Mouse (Mus musculus) adrenal gland, adult 2 months (tissue): Measurements from ENCODE around the gene Ston1. TPM values are rescaled to one million over a fixed set of nuclear protein-coding genes. Genes with fewer than 3 reads are reported as not detected.

Experiments
- DNase-seq: peaks from one replicate; pipeline ENCODE4 v3.0.0; 2021
- polyA plus RNA-seq: library from polyadenylated mRNA; depleted of rRNA; stranded (reverse); fragments of >200 nt; gene quantifications from 2 replicates; pipeline ENCODE4 v1.2.3, GENCODE M21; 2012
- total RNA-seq, 2 experiments: library from RNA; stranded (reverse); gene quantifications; 2 replicates each; pipeline ENCODE4 v1.2.3; 2021

Ston1 gene
- total and polyA plus RNA-seq, 3 experiments: 13.6 to 46.7 (median 39.0) TPM

DNA sequence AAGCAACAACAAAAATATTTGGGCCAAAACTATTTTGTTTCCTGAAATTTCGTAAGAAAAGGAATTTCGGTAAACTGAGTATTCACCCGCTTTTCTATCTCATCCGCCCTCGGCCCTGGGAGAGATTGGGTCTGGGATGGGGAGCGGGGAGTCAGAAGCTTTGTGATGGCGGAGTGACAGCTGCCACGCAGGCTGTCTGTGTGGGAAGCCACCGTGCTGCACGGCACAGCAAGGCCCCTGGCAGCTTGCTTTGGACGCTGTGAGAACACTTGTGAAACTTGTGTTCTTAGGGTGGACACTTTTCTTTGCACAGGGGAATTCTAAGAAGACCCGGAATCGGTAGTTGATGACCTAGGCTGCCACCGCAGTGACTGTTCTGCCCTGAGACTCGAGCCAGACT, 10.1 kb upstream of the Ston1 start:
- no peak for DNase-seq

DNA sequence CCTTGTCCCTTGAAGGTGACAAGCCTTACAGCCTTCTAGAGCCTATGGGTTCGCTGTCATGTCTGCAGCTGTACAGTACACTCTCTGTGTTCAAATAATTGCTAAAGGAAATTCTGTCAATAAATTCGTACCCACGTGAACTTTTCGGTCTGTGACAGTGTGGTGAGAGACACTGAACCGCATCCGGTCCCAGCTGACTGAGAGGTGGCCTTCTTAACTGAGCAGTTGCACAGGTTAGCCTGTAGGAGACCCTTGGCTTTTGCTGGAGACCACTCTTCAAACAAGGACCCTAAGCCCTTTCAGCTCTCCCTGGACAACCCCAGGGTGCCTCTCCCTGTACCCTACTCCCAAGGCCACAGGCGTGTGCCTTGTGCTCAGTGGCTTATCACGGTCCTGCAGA, 9.3 kb upstream of the Ston1 start:
- DNase-seq: no peak

- DNase-seq: no peak
Measured at GRCm38 (mm10) chr17:88590251-88590650, 7.2 kb upstream of the Ston1 start.

GRCm38 (mm10) chr17:88595071-88595470, 2.4 kb upstream of the Ston1 start:
- DNase-seq: no peak

- no peak for DNase-seq
Measured at GRCm38 (mm10) chr17:88596068-88596467, 1.4 kb upstream of the Ston1 start.

DNA sequence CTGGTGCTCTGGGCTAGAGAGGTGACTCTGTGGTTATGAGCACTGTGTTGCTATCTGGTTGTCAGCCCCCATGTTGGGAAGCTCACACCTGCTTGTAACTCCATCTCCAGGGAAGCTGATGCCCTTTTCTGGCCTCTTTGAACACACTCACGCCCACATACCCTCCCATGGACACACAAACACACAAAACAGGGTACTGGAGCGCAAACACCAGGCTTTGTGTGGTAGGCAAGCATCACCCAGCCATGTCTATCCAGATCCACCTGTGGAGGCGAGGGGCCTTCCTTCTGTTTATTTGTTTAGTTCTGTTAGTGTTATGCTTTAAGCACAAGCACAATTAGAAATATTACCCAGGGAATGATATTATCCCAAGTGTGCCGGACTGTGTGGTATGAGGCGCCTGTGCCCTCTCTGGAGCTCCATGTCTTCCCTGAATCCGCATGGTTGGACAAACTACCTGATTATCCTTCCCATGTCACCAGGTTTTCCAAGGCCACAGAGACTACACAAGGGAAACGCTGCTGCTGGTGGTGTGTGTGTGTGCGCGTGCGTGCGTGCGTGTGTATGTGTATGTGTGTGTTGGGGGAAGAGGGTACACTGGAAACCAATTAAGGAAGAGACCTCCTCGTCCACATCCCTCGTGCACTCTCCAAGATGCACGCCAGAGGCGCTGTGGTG, 801 bp upstream of the Ston1 start:
- no peak for DNase-seq

- no peak for DNase-seq
Measured at GRCm38 (mm10) chr17:88598056-88598420, 554 bp downstream of the Ston1 start.

DNA sequence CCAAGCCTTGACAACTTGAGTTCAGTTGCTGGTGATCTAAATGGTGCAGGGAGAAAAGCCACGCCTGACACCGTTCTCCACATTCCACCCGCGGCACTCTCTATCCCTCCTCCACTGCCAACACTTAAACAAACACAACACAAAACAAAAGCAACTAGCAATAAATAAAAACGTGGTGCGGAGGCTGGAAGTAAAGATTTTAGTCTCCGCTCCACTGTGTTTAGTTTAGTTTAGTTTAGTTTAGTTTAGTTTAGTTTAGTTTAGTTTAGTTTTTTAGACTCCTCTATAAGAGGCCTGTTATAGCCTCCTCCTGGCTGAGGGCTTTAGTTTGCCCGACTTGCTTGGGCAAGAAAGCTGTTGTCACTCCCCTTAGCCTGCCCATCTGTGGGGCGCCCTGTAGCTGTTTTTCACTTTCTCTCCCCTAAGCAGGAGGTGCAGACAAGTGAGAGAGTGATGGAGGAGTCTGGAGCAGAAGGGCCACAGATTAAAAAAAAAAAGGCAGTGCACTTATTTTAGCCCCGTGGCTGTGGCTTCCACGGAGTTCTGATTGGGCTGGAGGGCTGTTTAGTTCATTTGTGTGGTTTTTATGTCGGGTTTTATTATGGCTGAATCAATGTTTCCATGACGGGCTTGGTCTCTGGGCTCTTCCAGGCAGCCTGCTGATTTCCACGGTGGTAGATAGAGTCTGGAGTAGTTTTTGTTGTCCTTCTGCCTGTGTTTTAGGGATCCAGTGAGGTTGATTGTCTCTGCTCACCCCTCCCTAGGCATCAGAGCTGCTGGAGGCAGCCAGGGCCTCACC, 1.3 kb downstream of the Ston1 start:
- peak; percentile 13 for DNase-seq

DNA sequence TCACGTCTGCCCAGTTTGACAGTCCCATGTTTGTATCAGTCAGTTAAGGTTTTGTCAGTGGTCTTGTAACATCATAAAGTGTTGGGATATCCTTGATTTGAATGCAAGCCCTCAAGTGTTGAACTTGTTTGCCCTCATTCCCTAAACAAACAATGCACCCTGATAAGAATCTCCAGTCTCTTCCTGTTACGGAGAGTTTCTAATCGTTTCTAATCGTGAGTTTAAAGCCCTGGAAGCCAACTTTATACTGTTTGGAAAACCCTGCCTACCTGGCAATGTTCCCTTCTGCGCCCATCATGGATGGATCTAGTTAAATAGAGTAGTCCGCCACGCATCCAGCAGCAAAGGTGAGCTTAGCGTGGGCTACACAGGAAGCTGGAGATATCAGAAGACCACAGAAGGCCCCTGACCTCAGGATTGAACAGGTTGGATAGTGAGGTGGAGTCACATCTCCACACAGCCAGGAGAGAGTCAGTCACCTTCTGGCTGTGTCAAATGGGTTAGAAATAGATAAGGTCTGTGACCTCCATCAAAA, 3.1 kb downstream of the Ston1 start:
- no peak for DNase-seq

DNA sequence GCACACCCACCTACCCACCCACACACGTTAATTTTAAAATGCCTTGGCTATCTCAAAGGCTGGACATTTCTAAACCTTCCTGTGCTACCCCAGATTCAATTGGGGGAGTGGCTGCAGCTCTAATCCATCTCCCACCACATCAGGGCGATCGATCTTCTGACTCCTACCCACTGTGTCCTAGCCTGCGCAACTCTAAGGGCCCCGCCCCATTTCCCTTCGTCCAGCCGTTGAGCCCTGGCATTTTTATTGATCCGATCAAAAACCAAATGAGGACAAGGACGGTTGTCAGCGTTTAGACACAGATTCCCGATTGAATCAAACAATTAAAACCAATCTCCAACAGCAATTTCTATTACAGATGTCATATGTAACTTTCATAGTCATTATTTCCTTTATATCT, 6.5 kb downstream of the Ston1 start:
- no peak for DNase-seq

GRCm38 (mm10) chr17:88606056-88606455, 8.6 kb downstream of the Ston1 start:
- no peak for DNase-seq

DNA sequence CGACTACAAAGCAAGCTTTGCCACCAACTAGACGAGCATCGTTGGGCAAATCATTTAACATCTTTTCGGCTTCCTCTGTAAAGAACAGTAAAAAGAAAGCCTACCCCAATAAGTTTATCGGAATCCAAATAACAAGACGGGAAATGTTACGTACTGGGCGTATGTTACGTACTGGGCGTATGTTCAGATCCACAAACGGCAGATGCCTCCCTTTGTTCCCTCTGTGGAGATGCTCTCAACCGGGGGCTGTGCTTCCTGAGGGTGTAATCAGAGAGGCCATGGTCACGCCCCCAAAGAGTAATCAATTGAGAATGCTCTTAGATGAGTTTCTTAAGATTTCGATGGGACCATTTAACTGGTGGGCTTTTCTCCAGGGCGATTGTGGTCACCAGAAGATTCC, 11.9 kb downstream of the Ston1 start:
- no peak for DNase-seq

DNA sequence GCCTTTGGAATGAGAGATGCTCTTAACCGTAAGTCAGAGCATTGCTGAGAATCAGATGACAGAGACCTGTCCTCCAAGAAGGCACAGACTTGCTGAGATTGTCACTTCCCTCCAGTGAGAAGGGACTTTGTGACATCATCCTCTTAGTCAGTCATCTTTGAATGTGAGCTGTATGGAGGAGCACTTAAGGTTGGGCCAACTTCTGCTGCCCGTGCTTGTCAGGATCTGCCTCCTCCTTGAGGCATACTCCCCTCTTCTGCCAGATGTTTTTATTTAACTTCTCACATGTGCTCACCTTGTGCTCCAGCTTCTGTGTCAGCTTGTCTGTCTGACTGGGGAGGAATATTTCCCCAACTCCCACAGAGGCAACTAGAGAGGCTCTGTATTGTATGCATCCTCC, 13.6 kb downstream of the Ston1 start:
- DNase-seq: no peak

- DNase-seq: no peak
Measured at GRCm38 (mm10) chr17:88613172-88613571, 15.7 kb downstream of the Ston1 start.

DNA sequence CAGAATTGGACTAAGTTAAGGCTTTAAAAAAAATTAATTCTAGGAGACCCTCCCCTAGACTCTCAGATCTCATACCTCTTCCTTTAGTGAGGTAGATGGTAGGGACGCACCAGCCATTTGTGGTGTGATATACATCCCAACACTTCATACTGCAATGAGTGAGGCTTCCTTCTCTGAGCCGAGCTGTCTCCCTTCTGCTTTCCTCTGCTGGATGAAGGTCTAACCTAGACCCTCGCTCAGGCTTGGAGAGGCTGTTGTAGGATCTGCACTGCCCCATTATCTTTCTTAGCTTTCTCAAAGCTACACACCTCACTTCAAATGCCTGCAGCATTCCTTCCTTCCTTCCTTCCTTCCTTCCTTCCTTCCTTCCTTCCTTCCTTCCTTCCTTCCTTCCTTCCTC, 16.2 kb downstream of the Ston1 start:
- DNase-seq: no peak

- DNase-seq: no peak
Measured at GRCm38 (mm10) chr17:88614234-88614633, 16.8 kb downstream of the Ston1 start.

- no peak for DNase-seq
Measured at GRCm38 (mm10) chr17:88614733-88615132, 17.2 kb downstream of the Ston1 start.

DNA sequence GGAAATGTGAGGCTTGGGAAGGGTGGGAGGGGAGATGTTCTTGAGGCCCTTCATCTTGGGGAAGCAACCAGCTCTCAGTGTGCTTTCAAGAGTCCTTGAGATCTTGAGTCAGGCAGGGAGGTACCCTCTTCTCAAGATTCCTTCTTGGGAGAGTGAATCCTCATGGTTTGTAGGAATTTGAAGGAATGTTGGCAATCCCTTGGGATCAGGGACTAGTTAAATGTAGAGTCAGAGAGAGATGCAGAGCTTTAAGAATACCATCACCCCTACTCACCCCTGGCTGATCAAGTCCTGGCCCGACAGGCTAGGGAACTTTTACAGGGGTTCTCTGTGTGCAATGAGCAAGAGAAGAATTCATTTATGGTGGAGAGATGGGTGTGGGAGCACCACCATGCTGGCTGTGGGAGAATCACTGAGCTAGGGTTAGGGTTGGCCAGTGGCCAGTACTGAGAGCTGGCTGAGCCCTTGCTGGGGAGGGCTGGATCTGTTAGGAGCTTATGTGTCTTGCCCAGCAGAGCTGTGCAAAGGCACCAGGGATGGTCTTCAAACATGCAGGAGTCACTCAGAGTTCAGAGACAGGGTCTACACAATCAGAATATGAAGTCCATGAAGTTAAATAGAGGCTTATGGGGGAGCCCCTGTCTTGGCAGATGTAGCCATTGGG, 18.1 kb downstream of the Ston1 start:
- DNase-seq: no peak

DNA sequence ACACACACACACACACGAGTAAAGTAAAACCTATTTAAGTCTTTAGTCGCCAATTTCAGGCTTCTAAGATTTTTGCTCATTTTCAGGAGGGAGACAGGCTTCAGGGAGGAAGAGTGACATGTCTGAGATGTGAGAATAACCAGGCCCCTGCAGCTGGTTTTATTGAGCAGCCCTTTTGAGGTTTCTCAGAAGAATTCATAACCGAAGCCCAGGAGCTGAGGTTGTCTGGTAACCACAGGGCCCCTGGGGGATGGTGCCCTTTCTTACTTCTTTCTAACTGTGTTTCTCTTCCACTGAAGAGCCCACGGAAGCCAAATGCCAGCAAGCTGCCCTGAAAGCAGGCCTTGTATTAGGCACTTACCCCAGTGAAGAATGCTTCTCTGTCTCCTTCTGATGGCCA, 23.5 kb downstream of the Ston1 start:
- DNase-seq: no peak

GRCm38 (mm10) chr17:88621374-88621773, 23.9 kb downstream of the Ston1 start:
- DNase-seq: no peak

- no peak for DNase-seq
Measured at GRCm38 (mm10) chr17:88622711-88623110, 25.2 kb downstream of the Ston1 start.

GRCm38 (mm10) chr17:88624386-88624785, 26.9 kb downstream of the Ston1 start:
- DNase-seq: no peak

GRCm38 (mm10) chr17:88625350-88625749, 27.9 kb downstream of the Ston1 start:
- DNase-seq: no peak
